Mouse (Mus musculus) neural tube, embryonic 15.5 days (tissue): Measurements from ENCODE around the gene Rab3a. TPM values are rescaled to one million over a fixed set of nuclear protein-coding genes. Genes with fewer than 3 reads are reported as not detected.

Experiments
- ATAC-seq: fragments of 200-750 bp; cut with Nextera tagmentation; 2 replicates; pipeline ENCODE4 v1.8.0; 2017; ENCODE audit warnings: mild to moderate bottlenecking, moderate TSS enrichment, moderate library complexity; ENCODE audit not compliant: low FRiP score
- H3K27ac ChIP-seq: fragments of 300-500 bp; sonication (generic); replicated peaks from 2 replicates; pipeline ENCODE4 v1.5.1; 2015; ENCODE audit warnings: mild to moderate bottlenecking, inconsistent platforms
- H3K27me3 ChIP-seq: fragments of 300-500 bp; sonication (generic); replicated peaks from 2 replicates; pipeline ENCODE4 v1.6.1; 2015; ENCODE audit warnings: inconsistent platforms
- H3K36me3 ChIP-seq: fragments of 300-500 bp; sonication (generic); 2 replicates; pipeline ENCODE4 v1.6.1; 2015; ENCODE audit warnings: inconsistent platforms
- H3K4me1 ChIP-seq: fragments of 300-500 bp; sonication (generic); 2 replicates; pipeline ENCODE4 v1.6.1; 2015; ENCODE audit warnings: inconsistent platforms
- H3K4me2 ChIP-seq: fragments of 300-500 bp; sonication (generic); 2 replicates; pipeline ENCODE4 v1.6.1; 2015; ENCODE audit warnings: inconsistent platforms, mild to moderate bottlenecking, moderate library complexity
- H3K4me3 ChIP-seq: fragments of 300-500 bp; sonication (generic); replicated peaks from 2 replicates; pipeline ENCODE4 v1.5.1; 2015; ENCODE audit warnings: mild to moderate bottlenecking, inconsistent platforms
- H3K9ac ChIP-seq: fragments of 300-500 bp; sonication (generic); replicated peaks from 2 replicates; pipeline ENCODE4 v1.6.1; 2015; ENCODE audit warnings: mild to moderate bottlenecking, inconsistent platforms
- H3K9me3 ChIP-seq: fragments of 300-500 bp; sonication (generic); replicated peaks from 2 replicates; pipeline ENCODE4 v1.6.1; 2016; ENCODE audit warnings: inconsistent platforms
- WGBS: fragments of 180-500 bp; shearing (Covaris S2); methylation state at CpG from one replicate; pipeline ENCODE4 v1.1.7; 2015; ENCODE audit warnings: mixed read lengths; 5-methylcytosine and 5-hydroxymethylcytosine counted together
- polyA plus RNA-seq: library from polyadenylated mRNA; unstranded; fragments of >200 nt; fragmentation: Nextera tagmentation; extraction: Ambion mirVana; gene quantifications from 2 replicates; pipeline ENCODE4 v1.2.1, GENCODE M21; 2015

Rab3a gene
- polyA plus RNA-seq, 1 experiment from 2014 or later = 627 TPM

DNA sequence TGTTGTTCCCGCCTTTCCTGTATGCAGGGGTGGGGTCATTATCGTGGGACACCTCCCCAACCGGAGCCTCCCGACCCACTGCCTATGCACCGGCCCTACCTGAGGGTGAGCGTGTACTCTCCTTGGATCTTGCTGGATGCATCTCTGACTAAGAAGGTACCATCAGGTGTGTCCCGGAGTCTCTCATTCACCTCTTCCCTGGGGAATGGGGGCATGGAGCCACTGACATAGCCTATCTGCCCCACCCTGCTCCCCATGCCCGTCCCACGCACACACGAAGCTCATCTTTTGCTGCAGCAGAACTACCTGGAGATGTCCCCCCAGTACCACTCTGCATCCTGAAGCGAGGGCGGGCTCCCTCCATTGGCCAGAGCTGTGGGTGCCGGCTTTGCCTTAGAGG, 16.3 kb downstream of the Rab3a start:
- Histone ChIP-seq H3K9ac (no peak overlapping the region), H3K4me2 (no peak overlapping the region), H3K36me3 (peaks cover 63% of the 10 kb centered on the region), H3K9me3 (no peaks in the 10 kb centered on the region), H3K4me3 (no peak overlapping the region), H3K4me1 (peaks cover 64% of the 10 kb centered on the region), H3K27me3 (0 out of 2 replicates have a peak, but pooled peaks cover 4% of the 10 kb centered on the region), H3K27ac (no peak overlapping the region)
- WGBS = 97% methylated on average over 13 of the region's 13 CpGs
- ATAC-seq = no peak

DNA sequence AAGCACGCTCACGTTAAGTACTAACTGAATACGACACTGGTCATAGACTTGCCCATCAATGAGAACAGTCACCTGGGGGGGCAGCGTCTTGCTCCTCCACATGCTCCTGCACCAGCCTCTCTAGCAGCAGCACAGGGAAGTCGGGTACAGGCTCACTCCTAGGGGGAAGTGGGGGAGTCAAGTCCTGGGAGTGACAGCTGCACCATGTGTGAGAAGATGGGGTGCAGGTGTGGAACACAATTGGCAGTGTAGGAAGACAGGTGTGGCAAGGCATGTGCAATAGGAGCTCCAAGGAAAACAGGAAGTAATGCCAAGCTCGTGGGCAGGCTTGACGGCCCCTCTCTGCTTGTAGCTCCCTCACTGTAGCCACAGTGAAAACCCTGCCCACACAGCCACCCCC, 16.7 kb downstream of the Rab3a start:
- Histone ChIP-seq H3K27ac (no peak overlapping the region), H3K4me2 (no peak overlapping the region), H3K4me1 (peaks cover 63% of the 10 kb centered on the region), H3K27me3 (0 out of 2 replicates have a peak, but pooled peaks cover 4% of the 10 kb centered on the region), H3K9ac (no peak overlapping the region), H3K4me3 (no peak overlapping the region), H3K9me3 (no peaks in the 10 kb centered on the region), H3K36me3 (peaks cover 63% of the 10 kb centered on the region)
- no peak for ATAC-seq
- 89% methylated on average over 7 of the region's 7 CpGs for WGBS

DNA sequence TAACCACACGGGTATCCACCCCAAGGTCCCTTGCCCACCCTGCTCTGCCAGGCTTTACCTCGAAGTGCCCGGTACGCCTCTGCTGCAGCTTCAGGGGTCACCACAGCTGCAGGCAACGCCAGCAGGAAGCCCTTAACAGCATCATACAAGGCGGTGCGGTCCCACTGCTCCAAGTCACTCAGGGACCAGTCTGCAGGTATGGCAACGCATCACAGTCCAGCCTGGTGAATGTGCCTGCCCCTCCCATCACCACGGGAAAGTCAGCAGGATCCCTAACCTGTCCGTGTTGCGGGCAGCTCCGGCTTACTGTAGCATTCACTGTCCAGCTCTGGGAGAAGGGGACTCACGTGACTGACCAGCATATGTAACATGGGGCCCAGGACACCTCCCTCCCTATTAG, 17.6 kb downstream of the Rab3a start:
- no peaks in the 10 kb centered on the region for H3K27me3 ChIP-seq
- H3K9me3 ChIP-seq = no peaks in the 10 kb centered on the region
- H3K4me2 ChIP-seq = no peak overlapping the region
- H3K36me3 ChIP-seq = peaks cover 63% of the 10 kb centered on the region
- no peak overlapping the region for H3K27ac ChIP-seq
- peaks cover 54% of the 10 kb centered on the region for H3K4me1 ChIP-seq
- no peak overlapping the region for H3K4me3 ChIP-seq
- no peak overlapping the region for H3K9ac ChIP-seq
- WGBS = 93% methylated on average over 13 of the region's 13 CpGs
- ATAC-seq = no peak

DNA sequence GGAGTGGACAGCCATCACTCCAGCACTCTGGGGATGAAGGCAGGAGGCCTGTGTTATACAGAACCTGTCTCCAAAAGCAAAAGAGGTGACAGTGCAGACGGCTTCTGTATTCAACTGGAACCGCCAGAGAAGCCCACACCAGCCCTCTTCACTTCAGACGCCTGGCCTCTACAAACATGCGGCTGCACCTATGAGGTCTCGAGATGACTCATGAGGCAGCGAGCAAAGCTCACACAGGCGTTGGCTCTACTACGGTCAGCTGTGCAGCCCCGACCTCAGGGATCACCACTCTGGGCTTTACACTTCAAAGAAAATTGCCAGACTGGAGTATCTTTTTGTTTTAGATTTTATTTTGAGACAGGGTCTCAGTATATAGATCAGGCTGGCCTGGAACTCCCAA, 18.4 kb downstream of the Rab3a start:
- Histone ChIP-seq H3K4me1 (peaks cover 58% of the 10 kb centered on the region), H3K9me3 (no peaks in the 10 kb centered on the region), H3K4me2 (no peak overlapping the region), H3K9ac (no peak overlapping the region), H3K27me3 (no peaks in the 10 kb centered on the region), H3K4me3 (no peak overlapping the region), H3K36me3 (peaks cover 61% of the 10 kb centered on the region), H3K27ac (peak overlapping the region; percentile 67; the same call in 1 of the 2 replicates)
- ATAC-seq = no peak
- 94% methylated on average over 9 of the region's 9 CpGs for WGBS

DNA sequence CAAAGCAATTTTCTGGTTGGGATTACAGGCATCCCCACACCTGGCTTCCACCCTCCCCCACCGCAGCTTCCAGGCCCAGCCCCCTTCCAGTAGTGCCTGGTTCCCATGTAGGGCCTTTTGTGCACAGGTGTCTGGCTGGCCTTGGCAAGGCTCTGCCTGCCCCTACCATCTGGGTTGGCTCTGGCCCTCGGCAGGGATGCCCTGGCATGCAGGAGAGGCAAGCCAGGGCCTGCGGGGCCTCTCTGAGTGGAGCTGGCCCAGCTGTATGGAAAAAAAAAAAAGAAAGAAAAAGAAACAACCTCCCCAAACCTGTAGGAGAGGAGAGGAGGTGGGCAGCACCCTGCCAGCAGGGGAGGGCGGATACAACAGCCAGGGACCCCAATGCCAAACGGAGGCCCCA, 18.9 kb downstream of the Rab3a start:
- WGBS = 72% methylated on average over 5 of the region's 5 CpGs
- H3K36me3 ChIP-seq = peaks cover 59% of the 10 kb centered on the region
- no peaks in the 10 kb centered on the region for H3K27me3 ChIP-seq
- no peak for ATAC-seq
- H3K27ac ChIP-seq = peak overlapping the region; percentile 67
- no peaks in the 10 kb centered on the region for H3K9me3 ChIP-seq
- 0 out of 2 replicates have a peak overlapping the region, but pooled peaks have one; percentile 23 for H3K9ac ChIP-seq
- peak overlapping the region; percentile 31 for H3K4me2 ChIP-seq
- peaks cover 63% of the 10 kb centered on the region for H3K4me1 ChIP-seq
- H3K4me3 ChIP-seq = no peak overlapping the region

DNA sequence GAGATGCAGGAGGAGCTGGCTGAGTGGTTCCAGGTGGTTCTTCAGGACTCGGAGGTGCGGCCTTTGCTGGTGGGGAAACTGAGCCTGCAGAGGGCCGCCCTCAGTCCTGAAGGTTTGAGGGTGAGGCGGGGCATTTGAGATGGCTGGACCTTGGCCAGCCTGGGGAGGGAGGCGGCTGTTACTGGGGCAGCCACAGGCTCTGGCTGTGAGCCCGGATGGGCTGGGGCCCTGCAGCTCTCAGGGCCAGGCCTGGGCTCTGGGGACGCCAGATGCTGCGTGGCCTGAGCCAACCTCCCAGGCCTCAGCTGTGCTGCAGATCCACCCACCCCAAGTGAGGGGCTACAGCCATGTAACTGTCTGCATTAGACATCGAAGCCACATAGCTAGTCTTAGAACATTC, 19.4 kb downstream of the Rab3a start:
- no peaks in the 10 kb centered on the region for H3K27me3 ChIP-seq
- no peaks in the 10 kb centered on the region for H3K9me3 ChIP-seq
- peak overlapping the region; percentile 97; the same call in 1 of the 2 replicates for H3K9ac ChIP-seq
- no peak for ATAC-seq
- peaks cover 58% of the 10 kb centered on the region for H3K36me3 ChIP-seq
- no peak overlapping the region for H3K4me3 ChIP-seq
- H3K4me1 ChIP-seq = peaks cover 65% of the 10 kb centered on the region
- H3K4me2 ChIP-seq = peak overlapping the region; percentile 31
- WGBS = 46% methylated on average over 9 of the region's 9 CpGs
- peak overlapping the region; percentile 67 for H3K27ac ChIP-seq

DNA sequence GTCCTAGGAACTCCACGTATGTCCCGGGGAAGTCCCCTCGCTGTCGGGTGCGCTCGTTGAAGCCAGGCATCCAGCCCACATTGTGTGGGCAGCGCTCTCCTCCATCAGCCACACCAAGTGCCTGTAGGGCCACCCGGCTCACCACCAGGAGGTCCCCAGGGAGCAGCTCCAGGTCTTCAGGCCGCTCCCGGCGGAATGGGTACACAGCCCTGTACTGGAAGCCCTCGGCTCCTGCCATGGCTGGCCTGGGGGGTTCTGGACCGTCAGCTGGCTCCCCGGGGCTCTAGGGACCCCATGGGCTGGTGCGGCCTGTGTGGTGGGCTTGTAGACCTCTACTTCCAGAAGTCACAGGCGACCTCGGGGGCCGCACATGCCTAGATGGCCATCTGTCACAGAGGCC, 20.3 kb downstream of the Rab3a start:
- peak overlapping the region; percentile 97 for H3K9ac ChIP-seq
- peaks cover 61% of the 10 kb centered on the region for H3K36me3 ChIP-seq
- H3K9me3 ChIP-seq = no peaks in the 10 kb centered on the region
- WGBS = 90% methylated on average over 18 of the region's 18 CpGs
- H3K4me1 ChIP-seq = peaks cover 57% of the 10 kb centered on the region
- no peaks in the 10 kb centered on the region for H3K27me3 ChIP-seq
- peak overlapping the region; percentile 87 for H3K4me2 ChIP-seq
- peak overlapping the region; percentile 70; the same call in 1 of the 2 replicates for H3K4me3 ChIP-seq
- peak overlapping the region; percentile 67 for H3K27ac ChIP-seq
- no peak for ATAC-seq

DNA sequence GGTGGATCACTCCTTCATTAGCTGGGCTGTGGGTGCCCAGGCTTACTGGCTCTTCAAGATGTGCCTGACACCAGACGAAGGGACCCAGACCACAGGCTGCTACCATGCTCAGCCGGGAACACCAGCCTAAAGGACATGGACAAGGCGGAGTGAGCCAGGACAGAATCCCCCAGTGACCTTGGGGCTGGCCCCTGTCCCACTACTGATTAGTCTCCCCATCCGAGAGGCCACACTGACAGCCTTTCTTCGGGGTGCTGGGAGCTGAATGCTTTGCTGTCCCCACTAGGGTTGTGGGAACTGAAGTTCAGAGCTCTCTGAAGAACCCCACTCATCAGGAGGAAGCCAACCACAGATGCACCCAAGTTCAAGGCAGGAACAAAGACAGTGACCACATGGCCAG, 20.7 kb downstream of the Rab3a start:
- H3K4me1 ChIP-seq = peaks cover 57% of the 10 kb centered on the region
- peak overlapping the region; percentile 70 for H3K4me3 ChIP-seq
- no peaks in the 10 kb centered on the region for H3K27me3 ChIP-seq
- H3K9ac ChIP-seq = peak overlapping the region; percentile 97
- H3K9me3 ChIP-seq = no peaks in the 10 kb centered on the region
- WGBS = 86% methylated on average over 5 of the region's 5 CpGs
- no peak overlapping the region for H3K27ac ChIP-seq
- ATAC-seq = no peak
- H3K4me2 ChIP-seq = peak overlapping the region; percentile 87
- H3K36me3 ChIP-seq = peaks cover 61% of the 10 kb centered on the region

DNA sequence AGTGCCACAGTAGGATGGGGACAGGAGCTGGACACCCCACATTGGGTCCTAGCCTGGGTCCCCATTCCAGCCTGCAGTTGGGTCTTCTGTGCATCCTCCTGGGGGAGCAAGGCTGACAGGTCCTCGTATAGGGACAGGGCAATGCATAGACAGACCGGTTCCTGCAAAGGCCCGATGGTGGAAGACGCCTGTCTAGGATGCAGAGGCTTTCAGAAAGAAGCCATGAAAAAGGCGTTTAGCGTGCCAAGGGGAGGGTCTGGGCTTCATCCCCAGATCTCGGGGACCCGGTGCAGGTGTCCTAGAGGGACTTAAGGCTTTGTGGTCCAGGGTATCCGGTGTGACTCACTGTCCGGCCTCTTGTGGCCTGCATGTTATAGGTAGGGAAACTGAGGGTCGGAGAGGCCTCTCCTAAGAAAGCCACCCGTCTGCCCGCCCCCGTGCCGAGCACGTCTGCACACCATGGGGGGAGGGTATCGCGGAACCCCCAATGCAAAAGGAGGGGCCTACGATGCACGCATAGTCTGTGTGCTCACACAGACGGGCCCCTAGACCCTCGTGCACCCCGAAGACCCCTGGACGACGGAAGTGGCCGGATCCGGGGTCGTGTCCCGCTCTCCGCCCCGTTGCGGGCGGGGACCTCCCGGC, 21.5 kb downstream of the Rab3a start:
- Histone ChIP-seq H3K9me3 (no peaks in the 10 kb centered on the region), H3K36me3 (peaks cover 61% of the 10 kb centered on the region), H3K27me3 (no peaks in the 10 kb centered on the region), H3K4me3 (peak overlapping the region; percentile 70), H3K4me2 (peak overlapping the region; percentile 87), H3K27ac (peak overlapping the region; percentile 99), H3K9ac (peak overlapping the region; percentile 97), H3K4me1 (peaks cover 57% of the 10 kb centered on the region)
- 1% methylated on average over 34 of the region's 34 CpGs for WGBS
- ATAC-seq = peak; percentile 49

DNA sequence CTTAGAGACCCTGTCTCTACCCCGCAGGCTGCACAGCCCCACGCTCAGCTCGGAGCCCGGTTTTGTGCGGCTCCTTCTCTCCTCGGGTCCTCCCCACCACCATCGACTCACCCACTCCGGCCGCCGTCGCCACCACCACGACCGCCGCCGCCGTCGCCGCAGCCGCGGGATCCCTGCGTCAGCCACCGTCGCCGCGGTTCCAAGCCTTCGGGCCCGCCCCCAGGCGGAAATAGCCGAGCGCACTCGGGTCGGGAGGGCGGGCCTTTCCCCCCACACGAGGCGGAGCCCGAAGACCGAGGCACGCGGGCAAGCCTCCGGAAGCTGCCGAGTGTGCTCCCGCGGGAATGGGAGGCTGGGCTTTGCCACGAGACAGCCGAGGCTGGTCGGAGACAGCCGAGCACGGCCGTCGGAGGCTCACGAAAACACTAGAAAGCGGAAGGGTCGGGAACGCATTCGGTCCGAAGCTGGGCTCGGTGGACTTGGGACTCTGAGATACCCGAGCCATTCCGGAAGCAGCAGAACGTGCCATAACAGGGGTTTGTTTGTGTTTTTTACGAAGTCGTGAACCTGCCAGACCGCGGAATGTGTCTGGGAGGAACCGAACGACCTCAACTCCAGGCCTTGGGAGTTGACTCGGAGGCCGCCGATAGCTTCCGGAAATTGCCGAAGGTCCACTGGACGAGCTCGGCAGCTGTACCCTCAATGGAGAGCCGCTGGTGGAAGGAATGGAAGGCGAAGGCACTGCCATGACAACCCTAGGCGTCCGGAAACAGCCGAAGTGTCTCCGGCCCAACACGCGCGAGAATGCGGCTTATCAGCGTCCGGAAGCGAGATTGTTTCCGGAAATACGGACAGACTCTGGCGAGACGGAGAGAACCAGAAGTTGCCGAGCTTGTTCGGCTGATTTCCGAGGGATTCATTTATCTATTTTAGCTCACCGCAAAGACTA, 22.3 kb downstream of the Rab3a start, which contains the start of gene Pik3r2:
TSS of gene Pik3r2 (minus strand) at position 218 of the 949 bp plus-strand sequence.
- Histone ChIP-seq H3K4me2 (peak within 1 kb of the TSS; percentile 87), H3K36me3 (peaks cover 61% of the 10 kb centered on the region), H3K9ac (peak within 1 kb of the TSS; percentile 97), H3K4me3 (peak within 1 kb of the TSS; percentile 70), H3K27ac (peak within 1 kb of the TSS; percentile 99), H3K9me3 (no peaks in the 10 kb centered on the region), H3K4me1 (peaks cover 56% of the 10 kb centered on the region), H3K27me3 (no peaks in the 10 kb centered on the region)
- WGBS = under 1% methylated on average over 92 of the region's 94 CpGs
- ATAC-seq = peak; percentile 95

DNA sequence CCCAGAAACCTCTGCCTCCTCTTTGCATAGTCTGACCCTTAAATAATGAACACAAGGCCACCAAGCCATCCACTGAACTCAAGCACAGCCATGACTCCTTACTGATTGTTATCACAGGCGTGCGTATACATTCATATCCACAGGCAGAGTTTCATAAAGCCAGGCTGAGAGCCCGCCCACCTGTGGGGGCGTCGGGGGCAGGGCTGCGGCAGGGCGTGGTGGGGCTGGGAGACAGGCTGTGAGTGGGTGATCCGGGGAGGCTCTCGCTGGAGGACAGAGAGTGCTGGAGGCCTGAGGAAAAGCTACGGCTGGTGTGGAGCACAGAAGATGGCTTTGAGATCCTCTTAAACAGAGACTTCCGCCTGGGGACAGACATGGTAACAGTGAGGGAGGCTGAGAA, 25.6 kb downstream of the Rab3a start:
- H3K27me3 ChIP-seq = no peaks in the 10 kb centered on the region
- no peaks in the 10 kb centered on the region for H3K9me3 ChIP-seq
- 84% methylated on average over 11 of the region's 11 CpGs for WGBS
- H3K27ac ChIP-seq = no peak overlapping the region
- H3K4me1 ChIP-seq = peaks cover 23% of the 10 kb centered on the region
- H3K4me3 ChIP-seq = no peak overlapping the region
- ATAC-seq = no peak
- no peak overlapping the region for H3K9ac ChIP-seq
- H3K36me3 ChIP-seq = peaks cover 66% of the 10 kb centered on the region
- H3K4me2 ChIP-seq = no peak overlapping the region
